Mouse (Mus musculus) cortical plate, adult 2 months (tissue): ENCODE data around the gene S1pr3. TPM values are rescaled to one million over a fixed set of nuclear protein-coding genes. Genes with fewer than 3 reads are reported as not detected.

ENCODE experiments used
- H3K27ac ChIP-seq: fragments of 200-500 bp; 2 replicates; pipeline ENCODE4 v1.5.1; 2012; ENCODE audit warnings: low read length, control low read depth, inconsistent platforms; ENCODE audit not compliant: insufficient read depth
- H3K4me1 ChIP-seq: fragments of 200-500 bp; 2 replicates; pipeline ENCODE4 v1.6.1; 2011; ENCODE audit warnings: low read length; ENCODE audit not compliant: control insufficient read depth, insufficient read depth
- H3K4me3 ChIP-seq: fragments of 200-500 bp; 2 replicates; pipeline ENCODE4 v1.5.1; 2011; ENCODE audit warnings: mild to moderate bottlenecking, low read length, control low read depth; ENCODE audit not compliant: insufficient read depth
- CTCF ChIP-seq: fragments of 200-500 bp; IDR thresholded peaks from 2 replicates; pipeline ENCODE4 v1.5.1; 2011; ENCODE audit warnings: mild to moderate bottlenecking, control low read depth, low read length; ENCODE audit not compliant: insufficient read depth; ENCODE audit errors: extremely low read depth
- POLR2A ChIP-seq: fragments of 200-500 bp; IDR thresholded peaks from 2 replicates; pipeline ENCODE4 v1.6.1; 2011; ENCODE audit warnings: mild to moderate bottlenecking, low read length, control low read depth; ENCODE audit not compliant: insufficient read depth; ENCODE audit errors: extremely low read depth
- polyA plus RNA-seq: library from polyadenylated mRNA; depleted of rRNA; stranded (reverse); fragments of >200 nt; gene quantifications from 2 replicates; pipeline ENCODE4 v1.2.3, GENCODE M21; 2012; rRNA removed

The S1pr3 gene
- polyA plus RNA-seq, 1 experiment, result 6.9 TPM

- Histone ChIP-seq H3K27ac (no peak overlapping the region), H3K4me1 (0 out of 2 replicates have a peak, but pooled peaks cover 2% of the 10 kb centered on the region), H3K4me3 (no peak overlapping the region)
- TF ChIP-seq CTCF (peak; percentile 52), POLR2A (no peak)
These were observed 26.0 kb downstream of the S1pr3 start for GRCm38 (mm10) chr13:51434460-51434859.

DNA sequence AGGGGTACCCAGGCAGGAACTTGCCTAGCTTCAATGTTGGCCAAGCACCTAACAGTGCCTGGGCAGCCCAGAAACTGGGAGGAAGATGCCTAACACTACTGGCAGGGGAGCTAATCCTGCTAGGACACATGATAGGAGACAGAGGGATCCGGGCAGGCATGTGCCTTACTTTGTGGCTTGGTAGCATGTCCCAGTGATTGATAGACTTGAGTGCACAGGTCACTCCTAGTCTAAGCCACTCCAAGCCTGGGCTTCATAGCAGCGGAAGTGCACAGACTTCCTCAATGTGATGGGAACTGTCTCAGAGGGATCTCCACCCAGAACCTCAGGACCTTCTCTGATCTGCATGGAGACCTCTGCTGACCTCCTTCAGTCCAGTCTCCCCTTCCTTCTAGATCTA is 26.7 kb downstream of the S1pr3 start:
- no peak overlapping the region for H3K27ac ChIP-seq
- H3K4me1 ChIP-seq, result 0 out of 2 replicates have a peak, but pooled peaks cover 2% of the 10 kb centered on the region
- H3K4me3 ChIP-seq, result no peak overlapping the region
- no peak for TF ChIP-seq CTCF
- no peak for TF ChIP-seq POLR2A

GRCm38 (mm10) chr13:51437105-51438085 is 29.0 kb downstream of the S1pr3 start:
- no peak for TF ChIP-seq POLR2A
- no peak for TF ChIP-seq CTCF
- Histone ChIP-seq H3K4me3 (no peak overlapping the region), H3K4me1 (0 out of 2 replicates have a peak, but pooled peaks cover 2% of the 10 kb centered on the region), H3K27ac (no peak overlapping the region)

GRCm38 (mm10) chr13:51442922-51443321 is 34.5 kb downstream of the S1pr3 start:
- Histone ChIP-seq H3K27ac (no peak overlapping the region), H3K4me3 (no peak overlapping the region), H3K4me1 (no peaks in the 10 kb centered on the region)
- TF ChIP-seq POLR2A, result no peak
- TF ChIP-seq CTCF, result no peak

GRCm38 (mm10) chr13:51446550-51446949 is 38.1 kb downstream of the S1pr3 start:
- Histone ChIP-seq H3K27ac (no peak overlapping the region), H3K4me1 (no peaks in the 10 kb centered on the region), H3K4me3 (no peak overlapping the region)
- no peak for TF ChIP-seq POLR2A
- no peak for TF ChIP-seq CTCF

DNA sequence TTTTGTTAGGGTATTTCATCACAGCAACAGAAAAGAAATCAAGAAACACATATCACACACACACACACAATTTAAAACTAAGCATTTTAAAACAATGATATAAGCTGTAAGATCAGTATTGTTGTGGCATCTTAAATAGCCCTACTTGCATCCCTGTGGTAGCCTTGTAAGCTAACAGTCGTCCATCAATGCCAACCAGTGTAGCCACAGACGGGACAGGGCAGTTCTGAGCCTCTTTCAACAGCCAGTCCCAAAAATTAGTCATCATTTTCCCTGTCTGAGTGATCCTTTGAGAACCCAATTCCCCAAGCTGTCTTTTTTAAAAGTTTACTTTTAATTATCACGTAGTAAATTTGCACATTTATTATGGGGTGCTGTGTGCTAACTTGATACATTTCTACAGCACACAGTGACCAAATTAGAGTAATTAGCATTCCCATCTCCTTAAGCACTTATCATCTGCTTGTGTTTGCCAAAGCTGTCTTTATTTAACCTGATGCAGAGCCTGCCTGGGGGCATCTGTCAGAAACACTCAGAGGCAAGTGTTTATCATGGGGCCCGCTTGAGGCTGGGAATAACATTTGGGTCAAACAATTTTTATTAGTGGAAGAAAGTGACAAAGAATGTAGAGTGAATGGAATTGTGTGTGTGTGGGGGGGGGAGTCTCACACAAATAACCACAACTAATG is 47.9 kb downstream of the S1pr3 start:
- no peak overlapping the region for H3K4me3 ChIP-seq
- H3K4me1 ChIP-seq, result no peaks in the 10 kb centered on the region
- H3K27ac ChIP-seq, result no peak overlapping the region
- TF ChIP-seq CTCF, result no peak
- TF ChIP-seq POLR2A, result no peak

- no peaks in the 10 kb centered on the region for H3K4me1 ChIP-seq
- no peak for TF ChIP-seq POLR2A
- no peak overlapping the region for H3K4me3 ChIP-seq
- H3K27ac ChIP-seq, result no peak overlapping the region
These were observed 55.9 kb downstream of the S1pr3 start for GRCm38 (mm10) chr13:51464294-51464693.

DNA sequence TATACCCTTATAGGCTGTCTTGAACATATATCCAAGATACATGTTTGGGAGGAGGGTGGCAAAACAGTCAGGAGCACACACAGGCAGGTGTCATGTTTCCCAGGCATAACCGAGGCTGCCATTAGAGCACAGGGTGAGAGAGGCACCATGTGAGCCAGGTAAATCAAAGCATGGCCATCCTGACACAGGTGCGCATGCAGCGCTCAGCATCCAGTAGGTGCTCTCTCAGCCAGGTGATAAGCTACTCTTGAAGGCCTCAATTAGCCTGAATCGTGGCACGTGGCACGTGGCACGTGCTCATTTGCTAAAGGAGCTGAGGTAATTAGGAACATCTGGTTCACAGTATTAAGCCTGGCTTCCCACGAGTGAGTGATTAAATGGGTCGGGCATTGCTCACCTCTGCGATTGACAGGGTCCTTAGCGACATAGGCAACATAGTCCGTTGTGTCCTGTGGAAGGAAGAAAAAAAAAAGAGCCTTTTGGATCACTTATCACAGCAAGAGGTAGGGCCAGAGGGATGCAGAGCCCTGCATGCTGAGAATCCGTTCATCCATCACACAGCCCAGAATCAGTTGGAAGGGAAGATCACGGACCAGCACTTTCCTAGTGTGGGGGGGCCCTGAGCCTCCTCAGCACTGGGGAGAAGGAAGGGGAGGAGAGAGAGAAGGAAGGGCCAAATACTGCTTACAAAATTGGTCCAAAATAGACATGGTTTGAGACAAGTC is 57.8 kb downstream of the S1pr3 start:
- H3K4me1 ChIP-seq, result no peaks in the 10 kb centered on the region
- TF ChIP-seq CTCF (no peak), POLR2A (no peak)
- H3K4me3 ChIP-seq, result no peak overlapping the region

GRCm38 (mm10) chr13:51468697-51469250 is 60.3 kb downstream of the S1pr3 start:
- no peaks in the 10 kb centered on the region for H3K4me1 ChIP-seq
- TF ChIP-seq CTCF (no peak), POLR2A (no peak)
- H3K27ac ChIP-seq, result no peak overlapping the region
- H3K4me3 ChIP-seq, result no peak overlapping the region

More for the DNA sequence above, 57.8 kb downstream of the S1pr3 start:
- H3K27ac ChIP-seq, result no peak overlapping the region

Other genes with a start within 250 kb of the S1pr3 start
- 0.31 and 0.53 TPM in 2 replicates for gene Nxnl2, start 237.6 kb upstream of the S1pr3 start, polyA plus RNA-seq
- 80.3 and 82.8 TPM in 2 replicates for gene Shc3, start 160.8 kb downstream of the S1pr3 start, polyA plus RNA-seq
- gene Cks2, start 236.6 kb downstream of the S1pr3 start, polyA plus RNA-seq, result 3.2 and 5.8 TPM in 2 replicates
- gene Secisbp2, start 243.1 kb downstream of the S1pr3 start, polyA plus RNA-seq, result 23.3 and 24.5 TPM in 2 replicates